Comparison of ENCODE assay signal across 7 mouse cellular contexts in the genomic region with DNA sequence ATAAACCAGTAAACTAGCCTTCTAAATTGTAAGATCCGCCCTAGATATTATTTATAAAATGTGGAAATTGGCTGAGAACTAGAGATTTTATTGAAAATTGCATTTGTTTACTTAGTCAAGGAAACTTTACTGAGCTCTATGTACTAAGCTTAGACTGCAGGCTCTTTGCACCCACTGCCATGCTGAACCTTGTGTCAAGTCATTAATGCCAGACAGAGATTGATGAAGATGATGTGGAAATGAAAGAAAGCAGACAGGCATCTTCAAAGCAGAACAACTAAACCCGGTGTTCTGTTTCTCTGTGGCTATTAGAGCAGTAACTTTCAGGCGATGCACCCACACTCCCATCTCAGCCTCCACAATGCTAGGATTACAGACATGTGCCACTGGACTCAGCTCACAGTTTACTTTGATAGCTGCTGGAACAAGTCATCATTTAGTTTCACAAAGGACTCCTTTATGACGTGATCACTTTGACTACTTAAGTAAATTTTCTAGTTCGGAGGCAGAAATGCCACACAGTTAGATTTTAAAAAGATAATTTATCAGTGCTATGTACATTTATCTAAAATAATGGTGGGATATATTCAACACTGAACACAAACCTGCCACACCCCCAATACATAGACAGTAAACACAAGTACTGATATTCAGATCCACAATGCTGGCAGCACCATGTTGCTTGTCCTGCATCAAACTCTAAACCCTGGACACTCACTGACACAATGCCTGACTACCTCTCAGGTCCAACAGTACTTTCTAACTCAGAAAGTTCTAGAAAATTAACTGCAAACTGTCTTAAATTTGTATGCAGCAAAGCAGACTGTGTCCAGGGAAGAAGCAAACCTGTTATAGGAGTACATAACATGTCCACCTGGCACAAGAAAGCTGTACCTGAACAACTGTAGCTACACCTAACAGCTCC.
DNase-seq lines count a peak whose midpoint lies in the region; ATAC-seq lines count a peak whose summit lies in the region.

No protein-coding gene starts in this region.

- no peaks in the 10 kb centered on the region for H3K9me3 ChIP-seq in lung, embryonic 16.5 days (ENCODE audit: control insufficient read depth, low read length)
- no peaks in the 10 kb centered on the region for H3K9me3 ChIP-seq in forebrain, embryonic 10.5 days
- no peaks in the 10 kb centered on the region for H3K9me3 ChIP-seq in limb, embryonic 11.5 days (ENCODE audit: control insufficient read depth, low read length)
- no peaks in the 10 kb centered on the region for H3K9me3 ChIP-seq in stomach, embryonic 14.5 days (ENCODE audit: control insufficient read depth, low read depth, low read length)

- H3K36me3 ChIP-seq in lung, embryonic 16.5 days (ENCODE audit: control insufficient read depth, insufficient read depth, low read length): no peaks in the 10 kb centered on the region
- peaks cover 18% of the 10 kb centered on the region for H3K36me3 ChIP-seq in forebrain, embryonic 10.5 days (replicated peaks)
- no peaks in the 10 kb centered on the region for H3K36me3 ChIP-seq in limb, embryonic 11.5 days (ENCODE audit: control insufficient read depth, insufficient read depth, low read length)
- peaks cover 5% of the 10 kb centered on the region; the same call in 1 of the 2 replicates for H3K36me3 ChIP-seq in stomach, embryonic 14.5 days (ENCODE audit: control insufficient read depth, insufficient read depth, low read length)

- H3K4me3 ChIP-seq in lung, embryonic 16.5 days (ENCODE audit: low read length): peak overlapping the region; percentile 65
- peak overlapping the region; percentile 60 for H3K4me3 ChIP-seq in forebrain, embryonic 10.5 days
- H3K4me3 ChIP-seq in limb, embryonic 11.5 days (ENCODE audit: low read depth, low read length): peak overlapping the region; percentile 41
- peak overlapping the region; percentile 52 for H3K4me3 ChIP-seq in stomach, embryonic 14.5 days (ENCODE audit: low read depth, low read length)

- H3K4me2 ChIP-seq in lung, embryonic 16.5 days (ENCODE audit: low read depth, low read length): peak overlapping the region; percentile 60
- peak overlapping the region; percentile 69 for H3K4me2 ChIP-seq in limb, embryonic 11.5 days (ENCODE audit: low read depth, severe bottlenecking)
- peak overlapping the region; percentile 76 for H3K4me2 ChIP-seq in stomach, embryonic 14.5 days (replicated peaks; ENCODE audit: low read depth, low read length)

- peak overlapping the region; percentile 38 for H3K9ac ChIP-seq in lung, embryonic 16.5 days (ENCODE audit: low read length)
- peak overlapping the region; percentile 51; the same call in 1 of the 2 replicates for H3K9ac ChIP-seq in limb, embryonic 11.5 days (ENCODE audit: low read length)
- peak overlapping the region; percentile 54 for H3K9ac ChIP-seq in stomach, embryonic 14.5 days (replicated peaks; ENCODE audit: low read depth, low read length)

- 39% methylated on average over 5 of the region's 5 CpGs for WGBS in lung, embryonic 16.5 days
- 86% methylated on average over 5 of the region's 5 CpGs for whole genome bisulfite sequencing in forebrain, embryonic 10.5 days
- WGBS in limb, embryonic 11.5 days: 28% methylated on average over 5 of the region's 5 CpGs
- 34% methylated on average over 5 of the region's 5 CpGs for WGBS in stomach, embryonic 14.5 days

- H3K4me1 ChIP-seq in lung, embryonic 16.5 days (replicated peaks; ENCODE audit: control insufficient read depth, insufficient read depth, low read length): peaks cover 8% of the 10 kb centered on the region
- H3K4me1 ChIP-seq in forebrain, embryonic 10.5 days: peaks cover 21% of the 10 kb centered on the region
- peaks cover 6% of the 10 kb centered on the region; the same call in 1 of the 2 replicates for H3K4me1 ChIP-seq in limb, embryonic 11.5 days (ENCODE audit: control insufficient read depth, insufficient read depth, low read length)
- peaks cover 9% of the 10 kb centered on the region for H3K4me1 ChIP-seq in stomach, embryonic 14.5 days (ENCODE audit: control insufficient read depth, insufficient read depth, low read length)

- no peak overlapping the region for H3K27ac ChIP-seq in lung, embryonic 16.5 days (ENCODE audit: low read length)
- peak overlapping the region; percentile 89 for H3K27ac ChIP-seq in forebrain, embryonic 10.5 days
- no peak overlapping the region for H3K27ac ChIP-seq in limb, embryonic 11.5 days (replicated peaks; ENCODE audit: low read depth, low read length)
- no peak overlapping the region for H3K27ac ChIP-seq in stomach, embryonic 14.5 days (ENCODE audit: low read length)

- DNase-seq in lung, postnatal 14 days: no peak
- DNase-seq in forebrain, embryonic 10.5 days (ENCODE audit: extremely low spot score, low spot score): no peak
- no peak for DNase-seq in limb, embryonic 11.5 days (ENCODE audit: low spot score)
- DNase-seq in frontal cortex, postnatal 14 days (ENCODE audit: low spot score in 2 of 2): no peak
- DNase-seq in layer of hippocampus, adult 8-10 months (ENCODE audit: low spot score in 2 of 2): no peak

- ATAC-seq in lung, embryonic 16.5 days (ENCODE audit: low read depth): no peak; the same call in 1 of the 2 replicates
- no peak for ATAC-seq in limb, embryonic 11.5 days (ENCODE audit: insufficient number of reproducible peaks, low FRiP score, low TSS enrichment, low read depth)
- ATAC-seq in stomach, embryonic 14.5 days (ENCODE audit: insufficient number of reproducible peaks, insufficient read depth, low FRiP score, low read depth): no peak

- no peaks in the 10 kb centered on the region for H3K27me3 ChIP-seq in lung, embryonic 16.5 days (ENCODE audit: control insufficient read depth, insufficient read depth, low read depth, low read length)
- no peaks in the 10 kb centered on the region for H3K27me3 ChIP-seq in forebrain, embryonic 10.5 days (ENCODE audit: poor library complexity, severe bottlenecking)
- H3K27me3 ChIP-seq in limb, embryonic 11.5 days (ENCODE audit: control insufficient read depth, insufficient read depth, low read length): no peaks in the 10 kb centered on the region
- H3K27me3 ChIP-seq in stomach, embryonic 14.5 days (ENCODE audit: control insufficient read depth, insufficient read depth, low read length): no peaks in the 10 kb centered on the region
